Mouse (Mus musculus) lung, adult 2 months (tissue): ENCODE measurements around the gene Cstad.

Experiments
- CTCF ChIP-seq: fragments of 200-500 bp; IDR thresholded peaks from 2 replicates; pipeline ENCODE4 v1.5.1; 2011; ENCODE audit warnings: mild to moderate bottlenecking, low read length, control low read depth; ENCODE audit not compliant: insufficient read depth
- POLR2A ChIP-seq: fragments of 200-500 bp; IDR thresholded peaks from 2 replicates; pipeline ENCODE4 v1.6.1; 2011; ENCODE audit warnings: low read depth, mild to moderate bottlenecking, control low read depth, low read length, borderline replicate concordance; ENCODE audit errors: extremely low read depth

GRCm38 (mm10) chr2:30562553-30562952, 32.3 kb upstream of the Cstad start:
- TF ChIP-seq POLR2A (no peak), CTCF (no peak)
